Mouse (Mus musculus) adrenal gland, postnatal 36 days (tissue): ENCODE measurements at regions not wholly inside any gene's neighbourhood (a gene's known extent, or its start where the extent isn't known, plus 50 kb on each side); places are given as distances from the start of the nearest gene placed in this dataset.
"Not testable (repeated sequence)": the region's sequence is repeated elsewhere in the genome, so short reads cannot be mapped to it uniquely, and the experiment has no call there.

Experiments
- DNase-seq, 2 experiments: peaks; one replicate each; pipeline ENCODE4 v3.0.0; 2021; ENCODE audit warnings: mixed read lengths in 1 of 2

GRCm38 (mm10) chr7:58310096-58310495 lies 345.9 kb upstream of the Atp10a start:
- no peak for DNase-seq

- DNase-seq: no peak
Measured at GRCm38 (mm10) chr7:58322381-58322780, 333.6 kb upstream of the Atp10a start.

GRCm38 (mm10) chr7:58367384-58367783 lies 288.6 kb upstream of the Atp10a start:
- DNase-seq: no peak

GRCm38 (mm10) chr7:58383401-58383800 lies 272.6 kb upstream of the Atp10a start:
- DNase-seq: no peak

GRCm38 (mm10) chr7:58388326-58388725 lies 267.6 kb upstream of the Atp10a start:
- DNase-seq: no peak

GRCm38 (mm10) chr7:58392391-58393115 lies 263.4 kb upstream of the Atp10a start:
- DNase-seq: no peak

GRCm38 (mm10) chr7:58397992-58398391 lies 258.0 kb upstream of the Atp10a start:
- DNase-seq: no peak

GRCm38 (mm10) chr7:58398558-58399144 lies 257.3 kb upstream of the Atp10a start:
- DNase-seq: no peak

GRCm38 (mm10) chr7:58399145-58399604 lies 256.8 kb upstream of the Atp10a start:
- DNase-seq: peak; percentile 94 to 95

- DNase-seq: peak in 1 of 2 experiments; percentile 8
Measured at GRCm38 (mm10) chr7:58399651-58400050, 256.3 kb upstream of the Atp10a start.

GRCm38 (mm10) chr7:58400594-58400993 lies 255.4 kb upstream of the Atp10a start:
- DNase-seq: no peak

- no peak for DNase-seq
Measured at GRCm38 (mm10) chr7:58436888-58437625, 218.9 kb upstream of the Atp10a start.

- DNase-seq: no peak
Measured at GRCm38 (mm10) chr7:58442535-58443184, 213.3 kb upstream of the Atp10a start.

GRCm38 (mm10) chr7:58443297-58443696 lies 212.7 kb upstream of the Atp10a start:
- DNase-seq: no peak

- peak in 1 of 2 experiments; percentile 23 for DNase-seq
Measured at GRCm38 (mm10) chr7:58445781-58446180, 210.2 kb upstream of the Atp10a start.

GRCm38 (mm10) chr7:58446261-58446660 lies 209.7 kb upstream of the Atp10a start:
- peak; percentile 54 to 60 for DNase-seq

GRCm38 (mm10) chr7:58448727-58449126 lies 207.2 kb upstream of the Atp10a start:
- DNase-seq: no peak

GRCm38 (mm10) chr7:58451981-58452380 lies 204.0 kb upstream of the Atp10a start:
- DNase-seq: no peak

- not testable (repeated sequence) for DNase-seq
Measured at GRCm38 (mm10) chr7:58458146-58458545, 197.8 kb upstream of the Atp10a start.

GRCm38 (mm10) chr7:58460939-58461338 lies 195.0 kb upstream of the Atp10a start:
- DNase-seq: no peak

- DNase-seq: no peak
Measured at GRCm38 (mm10) chr7:58473150-58473549, 182.8 kb upstream of the Atp10a start.

GRCm38 (mm10) chr7:58475139-58475538 lies 180.8 kb upstream of the Atp10a start:
- DNase-seq: no peak

- DNase-seq: no peak
Measured at GRCm38 (mm10) chr7:58488250-58488649, 167.7 kb upstream of the Atp10a start.
